Mouse (Mus musculus) lung, embryonic 14.5 days (tissue): ENCODE results near the gene C1ql1. TPM values are rescaled to one million over a fixed set of nuclear protein-coding genes. Genes with fewer than 3 reads are reported as not detected.

ENCODE experiments used
- ATAC-seq: fragments of 200-750 bp; cut with Nextera tagmentation; 2 replicates; pipeline ENCODE4 v1.8.0; 2017; ENCODE audit warnings: mild to moderate bottlenecking, moderate TSS enrichment, moderate library complexity; ENCODE audit not compliant: insufficient read depth
- DNase-seq: peaks from one replicate; pipeline ENCODE4 v3.0.0-alpha.2; 2015
- H3K27ac ChIP-seq: fragments of 300-500 bp; sonication (generic); 2 replicates; pipeline ENCODE4 v1.5.1; 2014; ENCODE audit warnings: low read depth, mild to moderate bottlenecking, moderate library complexity
- H3K27me3 ChIP-seq: fragments of 300-500 bp; sonication (generic); 2 replicates; pipeline ENCODE4 v1.6.1; 2014; ENCODE audit warnings: low read length, control low read depth; ENCODE audit not compliant: insufficient read depth
- H3K36me3 ChIP-seq: fragments of 300-500 bp; sonication (generic); 2 replicates; pipeline ENCODE4 v1.6.1; 2014; ENCODE audit warnings: control low read depth; ENCODE audit not compliant: insufficient read depth
- H3K4me1 ChIP-seq: fragments of 300-500 bp; sonication (generic); 2 replicates; pipeline ENCODE4 v1.6.1; 2014; ENCODE audit warnings: antibody characterized with exemption, control low read depth; ENCODE audit not compliant: insufficient read depth
- H3K4me2 ChIP-seq: fragments of 300-500 bp; sonication (generic); 2 replicates; pipeline ENCODE4 v1.6.1; 2014; ENCODE audit warnings: mild to moderate bottlenecking
- H3K4me3 ChIP-seq: fragments of 300-500 bp; sonication (generic); 2 replicates; pipeline ENCODE4 v1.5.1; 2014; ENCODE audit warnings: low read depth, low read length
- H3K9ac ChIP-seq: fragments of 300-500 bp; sonication (generic); 2 replicates; pipeline ENCODE4 v1.6.1; 2014
- H3K9me3 ChIP-seq: fragments of 300-500 bp; sonication (generic); 2 replicates; pipeline ENCODE4 v1.6.1; 2016; ENCODE audit warnings: low read depth, low read length, control low read depth
- CTCF ChIP-seq: IDR thresholded peaks from 2 replicates; pipeline ENCODE4 v1.5.1; 2016; ENCODE audit warnings: antibody characterized with exemption, low read depth
- WGBS: fragments of 180-500 bp; shearing (Covaris S2); extraction: QIAGEN DNeasy Blood & Tissue Kit; methylation state at CpG from one replicate; pipeline ENCODE4 v1.1.7; 2014; 5-methylcytosine and 5-hydroxymethylcytosine counted together
- polyA plus RNA-seq: library from polyadenylated mRNA; unstranded; fragments of >200 nt; fragmentation: Nextera tagmentation; extraction: Ambion mirVana; gene quantifications from 2 replicates; pipeline ENCODE4 v1.2.1, GENCODE M21; 2014

Gene C1ql1
- polyA plus RNA-seq, 1 experiment from 2014 or later = 3.1 TPM

DNA sequence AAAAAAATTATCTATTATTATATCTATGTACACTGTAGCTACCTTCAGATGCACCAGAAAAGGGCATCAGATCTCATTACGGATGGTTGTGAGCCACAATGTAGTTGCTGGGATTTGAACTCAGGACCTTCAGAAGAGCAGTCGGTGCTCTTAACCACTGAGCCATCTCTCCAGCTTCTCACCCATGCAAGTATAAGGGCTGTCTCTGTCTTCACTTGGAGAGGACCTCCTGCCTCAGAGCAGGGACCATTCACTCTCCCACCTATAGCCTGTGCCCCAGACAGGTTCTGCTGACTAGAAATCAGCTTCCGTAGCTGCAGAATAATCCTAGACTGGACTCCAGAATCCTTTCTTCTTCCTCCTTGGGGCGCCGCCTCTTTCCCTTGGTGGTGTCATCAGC, 44.4 kb downstream of the C1ql1 start:
- peaks cover 24% of the 10 kb centered on the region for H3K36me3 ChIP-seq
- no peak for ATAC-seq
- no peak overlapping the region for H3K9ac ChIP-seq
- DNase-seq = no peak
- 74% methylated on average over 5 of the region's 5 CpGs for WGBS
- no peak overlapping the region for H3K4me2 ChIP-seq
- no peak for TF ChIP-seq CTCF
- H3K4me3 ChIP-seq = no peak overlapping the region
- H3K4me1 ChIP-seq = no peaks in the 10 kb centered on the region
- no peak overlapping the region for H3K27ac ChIP-seq
- no peaks in the 10 kb centered on the region for H3K9me3 ChIP-seq
- no peaks in the 10 kb centered on the region for H3K27me3 ChIP-seq

DNA sequence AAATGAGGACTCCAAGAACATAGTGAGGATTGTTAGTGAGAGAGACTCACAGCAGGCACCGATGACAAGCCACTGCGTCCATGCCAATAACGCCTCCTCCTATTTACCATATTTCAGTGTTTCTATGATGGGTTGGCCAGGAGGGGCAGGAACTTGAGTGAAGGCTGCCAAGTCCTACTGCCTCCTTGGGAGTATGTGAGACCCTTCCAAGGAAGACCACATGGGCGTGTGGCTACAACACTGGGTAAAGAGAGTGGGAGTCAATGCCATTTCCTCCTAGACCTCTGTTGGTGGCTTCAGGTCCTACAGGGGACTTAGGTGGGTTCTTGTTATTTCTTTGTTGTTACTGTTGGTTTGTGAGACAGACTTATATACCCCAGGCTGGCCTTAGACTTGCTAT, 45.3 kb downstream of the C1ql1 start:
- WGBS = 44% methylated on average over 4 of the region's 4 CpGs
- H3K4me2 ChIP-seq = no peak overlapping the region
- H3K27ac ChIP-seq = no peak overlapping the region
- no peak overlapping the region for H3K9ac ChIP-seq
- ATAC-seq = peak; percentile 39
- H3K4me3 ChIP-seq = no peak overlapping the region
- DNase-seq = no peak
- no peaks in the 10 kb centered on the region; the same call in 1 of the 2 replicates for H3K27me3 ChIP-seq
- H3K36me3 ChIP-seq = peaks cover 15% of the 10 kb centered on the region
- H3K9me3 ChIP-seq = no peaks in the 10 kb centered on the region
- no peak for TF ChIP-seq CTCF
- no peaks in the 10 kb centered on the region for H3K4me1 ChIP-seq

DNA sequence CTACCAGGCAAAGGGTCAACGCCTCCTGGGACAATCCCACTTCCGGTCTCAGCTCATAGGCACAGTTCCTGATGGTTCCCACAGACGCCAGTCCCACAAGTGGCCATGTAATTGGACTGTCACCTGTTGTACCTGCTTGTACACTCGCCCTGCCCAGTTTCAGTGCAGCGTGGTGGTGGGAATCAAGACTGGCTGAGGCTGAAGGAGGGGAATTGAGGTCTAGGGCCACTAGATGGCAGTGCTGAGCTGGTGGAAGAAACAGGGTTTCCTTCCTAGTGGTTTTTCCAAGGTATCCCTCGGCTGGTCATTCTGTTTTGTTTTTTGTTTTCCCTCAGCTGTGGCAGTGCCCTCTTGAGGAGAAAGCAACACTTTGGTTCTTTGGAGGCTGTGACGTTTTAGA, 45.7 kb downstream of the C1ql1 start, which contains the start of gene Gfap:
Gfap (minus strand) TSS at position 150 of the 400 bp plus-strand sequence.
- 11% methylated on average over 7 of the region's 7 CpGs for WGBS
- Histone ChIP-seq H3K36me3 (peaks cover 11% of the 10 kb centered on the region), H3K27ac (no peak within 1 kb of the TSS), H3K9me3 (no peaks in the 10 kb centered on the region), H3K4me1 (no peaks in the 10 kb centered on the region), H3K9ac (no peak within 1 kb of the TSS), H3K4me3 (no peak within 1 kb of the TSS), H3K4me2 (no peak within 1 kb of the TSS), H3K27me3 (no peaks in the 10 kb centered on the region; the same call in 1 of the 2 replicates)
- DNase-seq (peak; percentile 95), ATAC-seq (peak; percentile 46)
- TF ChIP-seq CTCF = peak; percentile 98

DNA sequence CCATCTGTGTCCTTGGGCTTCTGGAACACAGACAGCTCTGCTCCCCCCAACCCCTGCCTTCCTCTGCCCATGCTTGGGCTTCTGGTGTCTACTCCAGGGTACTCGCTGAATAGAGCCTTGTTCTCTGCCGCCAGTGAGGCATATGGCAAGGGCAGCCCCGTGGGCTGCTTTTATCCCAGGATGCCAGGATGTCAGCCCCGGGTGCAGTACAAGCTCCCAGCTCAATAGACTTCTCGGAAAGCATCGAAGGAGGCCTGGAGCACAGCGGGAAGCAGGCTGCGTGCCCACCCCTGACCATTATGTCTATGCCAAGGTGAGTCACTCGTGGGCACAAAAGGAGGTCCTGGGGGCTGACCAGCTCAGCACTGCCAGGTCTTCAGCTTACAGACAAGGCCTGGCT, 48.1 kb downstream of the C1ql1 start:
- H3K36me3 ChIP-seq = no peaks in the 10 kb centered on the region
- H3K4me1 ChIP-seq = no peaks in the 10 kb centered on the region
- H3K27me3 ChIP-seq = peaks cover 11% of the 10 kb centered on the region
- no peak for TF ChIP-seq CTCF
- H3K4me2 ChIP-seq = no peak overlapping the region
- H3K4me3 ChIP-seq = no peak overlapping the region
- H3K9ac ChIP-seq = no peak overlapping the region
- DNase-seq = no peak
- no peaks in the 10 kb centered on the region for H3K9me3 ChIP-seq
- H3K27ac ChIP-seq = no peak overlapping the region
- 73% methylated on average over 9 of the region's 9 CpGs for WGBS
- no peak for ATAC-seq

DNA sequence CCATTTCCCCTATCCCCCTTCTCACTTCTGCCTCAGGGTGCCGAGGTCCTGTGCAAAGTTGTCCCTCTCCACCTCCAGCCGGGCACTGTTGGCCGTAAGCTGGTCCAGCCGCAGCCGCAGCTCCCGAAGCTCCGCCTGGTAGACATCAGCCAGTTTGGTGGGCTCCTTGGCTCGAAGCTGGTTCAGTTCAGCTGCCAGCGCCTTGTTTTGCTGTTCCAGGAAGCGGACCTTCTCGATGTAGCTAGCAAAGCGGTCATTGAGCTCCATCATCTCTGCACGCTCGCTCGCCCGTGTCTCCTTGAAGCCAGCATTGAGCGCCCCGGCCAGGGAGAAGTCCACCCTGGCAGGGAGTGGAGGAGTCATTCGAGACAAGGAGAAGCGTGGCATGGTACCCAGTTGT, 49.8 kb downstream of the C1ql1 start:
- DNase-seq (no peak), ATAC-seq (no peak)
- no peaks in the 10 kb centered on the region for H3K9me3 ChIP-seq
- no peak overlapping the region for H3K27ac ChIP-seq
- no peaks in the 10 kb centered on the region for H3K36me3 ChIP-seq
- no peak for TF ChIP-seq CTCF
- no peak overlapping the region for H3K9ac ChIP-seq
- H3K4me2 ChIP-seq = no peak overlapping the region
- 62% methylated on average over 20 of the region's 20 CpGs for WGBS
- H3K4me3 ChIP-seq = no peak overlapping the region
- H3K4me1 ChIP-seq = no peaks in the 10 kb centered on the region
- H3K27me3 ChIP-seq = peaks cover 20% of the 10 kb centered on the region

DNA sequence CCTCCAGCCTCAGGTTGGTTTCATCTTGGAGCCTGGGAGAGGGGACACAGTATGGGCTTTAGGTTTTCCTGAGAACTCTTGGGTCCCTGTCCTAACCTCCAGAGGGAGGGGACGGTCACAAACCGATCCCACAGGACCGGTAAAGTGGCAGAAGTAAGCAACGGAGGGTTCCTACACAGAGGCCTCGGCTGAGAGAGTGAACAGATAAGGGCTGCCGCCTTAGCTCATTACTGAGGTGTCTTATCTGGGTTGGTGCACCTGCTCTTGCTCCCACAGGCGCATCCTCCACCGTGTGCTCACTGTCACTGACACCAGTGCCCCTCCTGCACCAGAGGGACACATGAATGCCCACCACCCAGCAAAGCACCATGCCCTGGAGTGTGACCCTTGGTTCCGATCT, 50.7 kb downstream of the C1ql1 start:
- H3K9me3 ChIP-seq = no peaks in the 10 kb centered on the region
- H3K36me3 ChIP-seq = no peaks in the 10 kb centered on the region
- 32% methylated on average over 9 of the region's 9 CpGs for WGBS
- ATAC-seq (no peak), DNase-seq (no peak)
- H3K4me2 ChIP-seq = no peak overlapping the region
- H3K27ac ChIP-seq = no peak overlapping the region
- H3K9ac ChIP-seq = 0 out of 2 replicates have a peak overlapping the region, but pooled peaks have one; percentile 24
- H3K27me3 ChIP-seq = peaks cover 20% of the 10 kb centered on the region
- no peak overlapping the region; the same call in 1 of the 2 replicates for H3K4me3 ChIP-seq
- TF ChIP-seq CTCF = no peak
- no peaks in the 10 kb centered on the region for H3K4me1 ChIP-seq

DNA sequence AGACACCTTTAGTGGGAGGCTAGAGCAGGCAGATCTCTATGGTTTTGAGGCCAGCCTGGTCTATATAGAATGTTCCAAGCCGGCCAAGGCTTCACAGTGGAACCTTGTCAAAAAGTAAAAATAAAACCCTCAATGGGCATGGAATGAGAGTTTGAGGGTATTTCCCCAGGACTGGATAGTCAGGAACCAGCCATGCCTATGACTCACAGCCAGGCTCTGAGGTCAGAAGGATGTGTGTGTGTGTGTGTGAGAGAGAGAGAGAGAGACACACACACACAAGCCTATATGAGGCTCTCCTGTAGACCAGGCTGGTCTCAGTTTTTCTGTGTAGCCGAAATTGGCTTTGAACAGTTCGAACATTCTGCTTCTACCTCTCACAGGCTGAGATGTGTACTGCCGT, 51.8 kb downstream of the C1ql1 start:
- ATAC-seq (no peak), DNase-seq (no peak)
- no peak overlapping the region; the same call in 1 of the 2 replicates for H3K4me3 ChIP-seq
- H3K4me1 ChIP-seq = no peaks in the 10 kb centered on the region
- H3K9me3 ChIP-seq = no peaks in the 10 kb centered on the region
- no peak overlapping the region for H3K4me2 ChIP-seq
- H3K27ac ChIP-seq = no peak overlapping the region
- WGBS = 83% methylated on average over 4 of the region's 4 CpGs
- peaks cover 20% of the 10 kb centered on the region for H3K27me3 ChIP-seq
- no peak overlapping the region for H3K9ac ChIP-seq
- TF ChIP-seq CTCF = no peak
- no peaks in the 10 kb centered on the region for H3K36me3 ChIP-seq
